Mouse (Mus musculus): ENCODE measurements around the gene Naa11.

The Naa11 gene

GRCm38 (mm10) chr5:97392160-97392559 is at the start of gene Naa11:
Gene Naa11 (minus strand): TSS chr5:97392379.
- DNase-seq: no peak

- no peak for DNase-seq
These were observed 40.3 kb upstream of the Naa11 start for GRCm38 (mm10) chr5:97432512-97432911.

- no peak for DNase-seq
These were observed 37.8 kb upstream of the Naa11 start for GRCm38 (mm10) chr5:97429976-97430375.

GRCm38 (mm10) chr5:97421669-97422068 is 29.5 kb upstream of the Naa11 start:
- no peak for DNase-seq

- DNase-seq: no peak
These were observed 25.0 kb upstream of the Naa11 start for GRCm38 (mm10) chr5:97417185-97417584.

GRCm38 (mm10) chr5:97415837-97416236 is 23.7 kb upstream of the Naa11 start:
- DNase-seq: no peak

GRCm38 (mm10) chr5:97413716-97414115 is 21.5 kb upstream of the Naa11 start:
- DNase-seq: no peak

- DNase-seq: no peak
These were observed 18.0 kb upstream of the Naa11 start for GRCm38 (mm10) chr5:97410190-97410589.

- DNase-seq: no peak
These were observed 17.1 kb upstream of the Naa11 start for GRCm38 (mm10) chr5:97409234-97409704.

GRCm38 (mm10) chr5:97401042-97401441 is 8.9 kb upstream of the Naa11 start:
- no peak for DNase-seq

GRCm38 (mm10) chr5:97397585-97397984 is 5.4 kb upstream of the Naa11 start:
- no peak for DNase-seq

- DNase-seq: no peak
These were observed 4.6 kb downstream of the Naa11 start for GRCm38 (mm10) chr5:97387622-97388021.

- no peak for DNase-seq
These were observed 7.8 kb downstream of the Naa11 start for GRCm38 (mm10) chr5:97384399-97384798.

- DNase-seq: no peak
These were observed 9.5 kb downstream of the Naa11 start for GRCm38 (mm10) chr5:97382548-97383222.

GRCm38 (mm10) chr5:97379976-97380375 is 12.2 kb downstream of the Naa11 start:
- no peak for DNase-seq

GRCm38 (mm10) chr5:97364781-97365180 is 27.4 kb downstream of the Naa11 start:
- DNase-seq: no peak

- DNase-seq: no peak
These were observed 27.9 kb downstream of the Naa11 start for GRCm38 (mm10) chr5:97364252-97364651.

GRCm38 (mm10) chr5:97362539-97362938 is 29.6 kb downstream of the Naa11 start:
- DNase-seq: no peak

GRCm38 (mm10) chr5:97359104-97359503 is 33.1 kb downstream of the Naa11 start:
- DNase-seq: no peak

GRCm38 (mm10) chr5:97356135-97356534 is 36.0 kb downstream of the Naa11 start:
- no peak for DNase-seq

- DNase-seq: no peak
These were observed 37.0 kb downstream of the Naa11 start for GRCm38 (mm10) chr5:97355152-97355551.

GRCm38 (mm10) chr5:97348760-97349159 is 43.4 kb downstream of the Naa11 start:
- DNase-seq: no peak

- no peak for DNase-seq
These were observed 43.9 kb downstream of the Naa11 start for GRCm38 (mm10) chr5:97348310-97348709.

GRCm38 (mm10) chr5:97345732-97346253 is 46.4 kb downstream of the Naa11 start:
- DNase-seq: no peak

- no peak for DNase-seq
These were observed 47.0 kb downstream of the Naa11 start for GRCm38 (mm10) chr5:97345129-97345528.

Measured in kidney, adult 11 months (tissue).